Mouse (Mus musculus) olfactory bulb, adult 2 months (tissue): Measurements from ENCODE around the gene Pcyox1. TPM values are rescaled to one million over a fixed set of nuclear protein-coding genes. Genes with fewer than 3 reads are reported as not detected.

Experiments used
- H3K27ac ChIP-seq: fragments of 200-500 bp; 2 replicates; pipeline ENCODE4 v1.5.1; 2012; ENCODE audit warnings: low read depth, low read length; ENCODE audit not compliant: insufficient read depth
- H3K4me1 ChIP-seq: fragments of 200-500 bp; 2 replicates; pipeline ENCODE4 v1.6.1; 2012; ENCODE audit warnings: low read length; ENCODE audit not compliant: control insufficient read depth, insufficient read depth
- H3K4me3 ChIP-seq: fragments of 200-500 bp; 2 replicates; pipeline ENCODE4 v1.5.1; 2012; ENCODE audit warnings: mild to moderate bottlenecking, low read depth, low read length, moderate library complexity; ENCODE audit not compliant: insufficient read depth
- CTCF ChIP-seq: fragments of 200-500 bp; IDR thresholded peaks from 2 replicates; pipeline ENCODE4 v1.5.1; 2012; ENCODE audit warnings: low read depth, mild to moderate bottlenecking, low read length, moderate library complexity; ENCODE audit not compliant: insufficient read depth
- POLR2A ChIP-seq: fragments of 200-500 bp; IDR thresholded peaks from 2 replicates; pipeline ENCODE4 v1.6.1; 2012; ENCODE audit warnings: mild to moderate bottlenecking, low read depth, low read length, moderate library complexity; ENCODE audit not compliant: insufficient read depth
- WGBS: fragments of 180-500 bp; shearing (Covaris S2); methylation state at CpG from one replicate; pipeline ENCODE4 v1.1.7; 2018; 5-methylcytosine and 5-hydroxymethylcytosine counted together
- polyA plus RNA-seq: library from polyadenylated mRNA; stranded (reverse); fragments of >200 nt; gene quantifications from 2 replicates; pipeline ENCODE4 v1.2.4, GENCODE M21; 2012; ENCODE audit warnings: low replicate concordance; ENCODE audit not compliant: missing spikeins, insufficient read depth, insufficient read length

Pcyox1 gene
- polyA plus RNA-seq, result not detected in 2 replicates

DNA sequence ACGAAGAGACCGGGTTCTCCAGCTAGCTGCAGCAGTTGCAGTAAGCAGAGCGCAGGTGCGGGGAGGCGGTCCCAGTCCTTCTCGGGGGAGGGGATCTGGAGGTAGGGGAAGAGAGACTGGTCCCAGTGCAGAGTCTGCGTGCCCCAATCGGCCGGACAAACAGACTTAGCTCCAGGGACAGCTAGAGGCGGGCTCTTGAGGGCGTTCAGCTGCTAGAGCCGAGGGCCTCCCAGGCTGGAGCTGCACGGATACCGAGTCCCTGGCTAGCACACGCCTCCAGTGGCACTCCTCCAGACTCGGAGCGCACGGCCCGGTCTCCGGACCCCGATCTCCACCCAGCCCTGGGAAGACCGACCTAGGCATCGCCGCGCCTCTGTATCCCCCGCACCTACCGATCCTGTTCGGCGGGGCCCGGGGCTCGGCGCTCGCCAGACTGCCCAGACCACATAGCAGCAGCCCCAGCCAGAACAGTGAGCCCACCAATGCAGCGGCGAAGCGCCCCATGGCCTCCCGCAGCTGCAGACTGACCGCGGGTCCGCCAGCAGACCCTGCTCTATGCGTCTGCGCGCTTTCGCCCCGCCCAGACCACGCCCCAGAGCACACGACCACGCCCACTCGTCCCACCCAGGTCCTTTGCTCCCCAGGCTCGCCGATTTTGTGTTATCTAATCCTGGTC, at the start of gene Pcyox1:
Gene Pcyox1, minus strand, starts transcription at position 574 of the 676 bp plus-strand sequence.
- H3K27ac ChIP-seq, result peak within 1 kb of the TSS; percentile 49; the same call in 1 of the 2 replicates
- under 1% methylated on average over 51 of the region's 51 CpGs for WGBS
- TF ChIP-seq POLR2A (peak; percentile 91), CTCF (no peak)
- peaks cover 10% of the 10 kb centered on the region for H3K4me1 ChIP-seq
- H3K4me3 ChIP-seq, result peak within 1 kb of the TSS; percentile 92

GRCm38 (mm10) chr6:86445551-86445950, 48.6 kb upstream of the Pcyox1 start:
- TF ChIP-seq POLR2A, result no peak
- no peak for TF ChIP-seq CTCF
- 92% methylated on average over 18 of the region's 18 CpGs for WGBS
- H3K4me1 ChIP-seq, result no peaks in the 10 kb centered on the region
- H3K4me3 ChIP-seq, result no peak overlapping the region
- H3K27ac ChIP-seq, result no peak overlapping the region

- Histone ChIP-seq H3K27ac (no peak overlapping the region), H3K4me1 (peaks cover 5% of the 10 kb centered on the region; the same call in 1 of the 2 replicates), H3K4me3 (no peak overlapping the region)
- 85% methylated on average over 10 of the region's 10 CpGs for WGBS
- TF ChIP-seq CTCF (no peak), POLR2A (no peak)
Measured at GRCm38 (mm10) chr6:86441571-86441970, 44.6 kb upstream of the Pcyox1 start.

- Histone ChIP-seq H3K4me3 (no peak overlapping the region), H3K4me1 (peaks cover 5% of the 10 kb centered on the region; the same call in 1 of the 2 replicates), H3K27ac (no peak overlapping the region)
- TF ChIP-seq CTCF (no peak), POLR2A (no peak)
- WGBS, result 81% methylated on average over 1 of the region's 1 CpGs
Measured at GRCm38 (mm10) chr6:86439531-86439930, 42.6 kb upstream of the Pcyox1 start.

DNA sequence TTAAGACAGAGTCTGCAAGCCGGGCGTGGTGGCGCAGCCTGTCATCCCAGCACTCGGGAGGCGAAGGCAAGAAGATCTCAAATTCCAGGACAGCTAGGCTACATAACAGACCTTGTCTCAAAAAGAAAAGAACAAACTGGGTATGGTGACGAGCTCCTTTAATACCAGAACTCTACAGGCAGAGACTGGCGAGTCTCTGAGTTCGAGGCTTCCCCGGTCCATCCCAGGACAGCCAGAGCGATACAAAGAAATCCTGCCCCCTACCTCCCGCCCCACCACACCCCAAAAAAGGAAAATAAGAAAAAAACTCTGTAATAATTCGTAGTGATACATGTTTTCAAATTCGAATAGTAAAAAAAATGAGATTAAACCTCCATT, 42.2 kb upstream of the Pcyox1 start:
- H3K4me1 ChIP-seq, result peaks cover 5% of the 10 kb centered on the region; the same call in 1 of the 2 replicates
- TF ChIP-seq POLR2A (no peak), CTCF (no peak)
- H3K4me3 ChIP-seq, result peak overlapping the region; percentile 95
- 2% methylated on average over 13 of the region's 13 CpGs for WGBS
- peak overlapping the region; percentile 100; the same call in 1 of the 2 replicates for H3K27ac ChIP-seq

GRCm38 (mm10) chr6:86438272-86439118, 41.5 kb upstream of the Pcyox1 start, which contains the start of gene C87436:
Gene C87436 (plus strand): TSS chr6:86438374.
- peak within 1 kb of the TSS; percentile 100 for H3K27ac ChIP-seq
- H3K4me1 ChIP-seq, result peaks cover 5% of the 10 kb centered on the region; the same call in 1 of the 2 replicates
- WGBS, result under 1% methylated on average over 59 of the region's 59 CpGs
- H3K4me3 ChIP-seq, result peak within 1 kb of the TSS; percentile 95
- TF ChIP-seq CTCF, result peak; percentile 40; the same call in 1 of the 2 replicates
- TF ChIP-seq POLR2A, result peak; percentile 67

GRCm38 (mm10) chr6:86437711-86438110, 40.8 kb upstream of the Pcyox1 start:
- WGBS, result under 1% methylated on average over 14 of the region's 14 CpGs
- Histone ChIP-seq H3K4me1 (peaks cover 5% of the 10 kb centered on the region; the same call in 1 of the 2 replicates), H3K4me3 (peak overlapping the region; percentile 95), H3K27ac (peak overlapping the region; percentile 13; the same call in 1 of the 2 replicates)
- TF ChIP-seq CTCF, result 0 out of 2 replicates have a peak, but pooled peaks have one; percentile 14
- TF ChIP-seq POLR2A, result no peak

DNA sequence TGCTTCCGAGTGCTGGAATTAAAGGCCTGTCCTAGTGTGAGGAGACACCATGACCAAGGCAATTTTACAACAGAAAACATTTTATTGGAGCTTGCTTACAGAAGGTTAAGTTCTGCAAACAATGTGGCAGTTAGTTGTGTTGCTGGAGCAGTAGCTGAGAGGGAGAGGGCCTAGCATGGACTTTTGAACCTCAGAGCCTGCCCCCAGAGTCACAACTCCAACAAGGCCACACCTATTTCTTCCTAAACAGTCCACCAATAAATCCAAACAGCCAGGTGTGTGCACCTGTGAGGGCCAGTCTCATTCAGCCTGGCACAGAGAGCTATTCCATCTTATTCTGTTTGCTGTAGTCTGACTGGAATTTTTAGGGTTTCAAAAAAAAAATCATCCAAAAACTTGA, 36.7 kb upstream of the Pcyox1 start:
- H3K4me3 ChIP-seq, result no peak overlapping the region
- no peak overlapping the region for H3K27ac ChIP-seq

GRCm38 (mm10) chr6:86431531-86431930, 34.6 kb upstream of the Pcyox1 start:
- no peaks in the 10 kb centered on the region for H3K4me1 ChIP-seq
- H3K4me3 ChIP-seq, result no peak overlapping the region
- no peak for TF ChIP-seq CTCF
- no peak for TF ChIP-seq POLR2A
- WGBS, result 94% methylated on average over 3 of the region's 3 CpGs
- no peak overlapping the region for H3K27ac ChIP-seq

More for the DNA sequence above, 36.7 kb upstream of the Pcyox1 start:
- TF ChIP-seq CTCF, result no peak
- no peak for TF ChIP-seq POLR2A
- 90% methylated on average over 1 of the region's 1 CpGs for WGBS
- H3K4me1 ChIP-seq, result no peaks in the 10 kb centered on the region
